Mouse (Mus musculus) monocyte, adult 5-6 weeks (primary cell): ENCODE measurements around the gene Lcorl. TPM values are rescaled to one million over a fixed set of nuclear protein-coding genes. Genes with fewer than 3 reads are reported as not detected.

Experiments
- ATAC-seq: fragments of 153-309, 156-312 bp; replicated peaks from 2 replicates; pipeline ENCODE4 v1.8.0; 2017; ENCODE audit warnings: mild to moderate bottlenecking; ENCODE audit not compliant: low TSS enrichment, insufficient number of reproducible peaks, severe bottlenecking, poor library complexity, low FRiP score
- total RNA-seq: library from RNA; stranded (forward); fragments of 200-1000, 200-491, 200-594 nt; gene quantifications from 3 replicates; pipeline ENCODE4 v1.2.3, GENCODE M21; 2017

Gene Lcorl
- total RNA-seq = 31.8 to 36.6 TPM (median 35.7 TPM) in 3 replicates

DNA sequence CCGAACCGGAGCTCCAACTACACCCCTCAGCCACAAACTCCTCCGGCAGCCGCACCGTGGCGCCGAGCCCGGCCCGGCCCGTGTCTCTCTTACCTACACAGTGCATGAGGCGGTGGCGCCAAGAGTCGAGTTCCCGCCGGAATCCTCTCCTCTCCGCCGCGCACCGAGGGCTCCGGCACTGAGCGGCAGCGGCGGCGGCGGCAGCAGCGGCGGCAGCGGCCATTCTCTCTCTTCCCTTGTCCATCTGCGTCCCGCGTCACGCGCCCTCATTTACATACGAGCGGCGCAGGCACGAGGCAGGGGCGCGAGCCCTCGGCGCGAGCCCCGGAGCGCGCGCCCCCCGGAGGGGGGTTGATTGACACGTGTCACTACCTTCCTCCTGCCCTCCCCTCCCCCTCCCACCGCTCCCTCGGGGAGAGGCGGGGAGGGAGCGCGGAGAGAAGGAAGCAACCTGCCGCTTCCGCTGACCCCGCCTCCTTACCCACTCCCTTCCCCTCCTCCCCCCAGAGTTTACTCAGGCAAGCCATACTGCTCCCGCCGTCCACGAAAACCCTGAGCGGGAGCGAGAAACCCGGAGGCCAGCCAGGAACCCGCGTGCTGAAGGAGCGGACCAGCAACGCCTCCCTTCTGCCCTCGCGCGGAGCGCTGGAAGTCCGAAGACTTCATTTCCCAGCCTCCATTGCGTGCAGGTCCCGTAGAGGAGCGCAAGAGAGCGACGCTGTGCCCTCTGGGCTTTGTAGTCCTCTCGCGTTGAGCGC, at the start of gene Lcorl:
Lcorl (minus strand) TSS at position 362 of the 758 bp plus-strand sequence.
- peak; percentile 96 for ATAC-seq

GRCm38 (mm10) chr5:45904683-45905082, 47.3 kb upstream of the Lcorl start:
- no peak for ATAC-seq

DNA sequence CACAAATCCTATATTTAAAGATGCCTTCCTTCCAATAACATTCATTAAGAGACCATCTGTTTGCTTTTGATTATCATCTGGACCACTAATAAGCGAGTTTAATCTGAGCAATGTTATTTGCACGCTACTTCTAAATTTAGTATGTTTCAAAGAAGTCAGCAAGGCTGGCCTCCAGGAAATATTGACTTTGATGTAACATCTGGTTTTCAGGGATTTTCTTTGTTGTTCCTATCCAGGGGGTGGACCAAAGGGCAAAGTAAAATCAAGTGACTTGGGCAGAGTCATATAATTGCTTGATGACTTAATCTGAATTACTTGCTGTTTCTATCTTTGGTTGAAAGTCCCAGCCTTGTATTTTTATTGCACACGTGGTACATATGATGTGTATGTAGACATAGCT, 45.8 kb upstream of the Lcorl start:
- no peak for ATAC-seq

DNA sequence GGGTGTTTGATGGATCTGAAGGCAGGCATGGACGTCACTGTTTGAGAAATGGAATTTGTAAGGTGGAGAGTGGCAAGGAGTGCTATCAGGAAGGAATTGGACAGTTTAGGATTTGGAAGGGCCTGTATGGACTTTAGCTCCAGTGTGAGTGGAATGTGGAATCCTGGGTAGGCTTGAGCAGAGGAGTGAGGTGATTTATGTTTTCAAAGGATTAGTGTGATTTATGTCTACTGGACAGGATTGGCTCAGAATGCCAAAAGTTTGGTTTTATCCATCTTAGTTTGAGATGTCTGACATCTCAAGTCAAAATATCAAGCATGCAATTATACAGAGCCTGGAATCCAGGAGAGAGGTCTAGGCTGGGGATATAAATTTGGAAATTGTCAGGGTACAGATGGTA, 37.9 kb upstream of the Lcorl start:
- no peak for ATAC-seq

GRCm38 (mm10) chr5:45893696-45894095, 36.3 kb upstream of the Lcorl start:
- ATAC-seq = no peak

DNA sequence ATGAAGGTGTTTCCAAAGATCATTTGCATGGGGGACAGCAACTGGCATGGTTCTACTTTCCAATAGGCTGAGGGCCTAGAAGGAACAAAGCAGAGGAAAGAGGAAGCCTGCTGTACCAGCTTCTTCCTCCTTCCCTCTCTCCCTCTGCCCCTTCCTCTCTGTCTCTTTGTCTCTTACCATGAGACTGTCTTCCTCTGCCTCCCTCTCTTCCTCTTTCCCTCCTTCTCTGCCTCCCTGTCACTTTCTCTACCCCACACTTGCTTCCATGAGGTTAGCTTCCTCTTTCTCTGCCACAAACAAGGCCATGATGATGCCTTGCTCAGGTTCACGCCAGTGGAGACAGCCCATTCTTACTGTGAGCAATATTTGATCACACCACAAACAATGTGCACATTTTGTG, 18.9 kb upstream of the Lcorl start:
- ATAC-seq = 0 out of 2 replicates have a peak, but pooled peaks have one; percentile 27

DNA sequence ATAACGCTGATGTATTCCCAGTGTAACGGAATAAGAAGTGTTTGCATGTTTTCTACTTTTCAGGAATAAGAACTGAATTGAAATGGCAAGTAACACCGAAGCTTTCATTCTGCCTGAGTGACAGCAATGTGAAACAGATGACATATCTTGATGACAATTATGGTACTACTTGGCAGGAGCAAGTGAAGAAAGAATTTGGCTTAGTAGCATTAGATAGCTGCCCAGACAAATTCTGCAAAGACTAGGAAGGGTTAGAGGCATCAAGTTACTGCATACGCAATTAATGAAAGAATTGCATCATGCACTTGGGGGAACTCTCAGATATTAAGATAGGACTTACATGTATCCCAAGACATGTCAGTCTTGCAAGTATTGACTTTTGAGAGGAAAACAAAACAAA, 18.1 kb upstream of the Lcorl start:
- no peak for ATAC-seq

DNA sequence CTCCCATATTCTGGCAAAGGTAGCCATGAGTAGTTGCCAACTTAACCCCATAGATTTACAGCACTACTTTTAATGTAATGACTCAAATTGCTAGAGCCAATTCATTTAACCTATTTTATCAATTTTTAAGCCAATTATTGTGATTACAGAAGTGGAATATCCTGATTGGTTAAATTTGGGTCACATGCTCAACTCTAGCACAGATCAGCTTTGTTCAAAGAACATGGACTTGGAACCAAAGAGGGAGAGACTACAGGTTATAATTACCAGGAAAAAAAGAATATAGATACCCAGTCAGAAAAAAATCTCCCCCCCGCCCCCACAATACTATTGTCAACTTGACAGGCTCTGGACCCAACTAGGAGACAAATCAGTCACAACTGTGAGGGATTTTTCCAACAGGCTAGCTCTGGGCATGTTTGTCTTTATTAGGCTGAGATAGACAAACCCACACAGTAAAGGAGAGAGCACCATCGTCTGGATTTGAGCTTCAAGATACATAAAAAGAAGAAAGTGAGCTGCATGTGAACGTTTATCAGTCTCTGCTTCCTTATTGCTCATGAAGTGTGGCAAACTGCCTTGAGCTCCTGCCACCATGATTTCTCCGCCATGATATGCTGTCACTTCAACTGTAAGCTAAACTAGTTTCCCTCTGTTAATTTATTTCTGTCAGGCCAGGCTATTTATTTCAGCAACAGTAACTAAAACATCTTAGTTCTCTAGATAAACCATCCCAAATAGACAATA, 17.0 kb upstream of the Lcorl start:
- no peak for ATAC-seq

DNA sequence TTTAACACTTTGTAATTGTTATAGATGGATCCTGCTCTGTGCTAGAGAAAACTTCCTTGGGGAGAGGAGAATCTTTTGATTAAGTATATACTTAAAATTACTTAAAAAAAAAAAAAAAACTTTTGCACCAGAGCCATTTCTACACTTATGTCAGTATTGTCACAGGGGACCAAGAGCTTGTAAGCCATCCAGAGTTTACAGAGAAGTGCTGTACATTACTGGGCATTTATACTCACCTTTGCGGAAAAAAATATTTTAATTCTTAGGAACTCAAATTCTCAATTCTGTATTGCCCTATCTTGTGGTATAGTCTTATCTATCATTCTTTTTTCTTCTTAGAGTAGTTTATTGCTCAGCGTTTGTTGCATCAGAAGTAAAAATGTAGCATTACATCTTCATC, 953 bp upstream of the Lcorl start:
- no peak for ATAC-seq

DNA sequence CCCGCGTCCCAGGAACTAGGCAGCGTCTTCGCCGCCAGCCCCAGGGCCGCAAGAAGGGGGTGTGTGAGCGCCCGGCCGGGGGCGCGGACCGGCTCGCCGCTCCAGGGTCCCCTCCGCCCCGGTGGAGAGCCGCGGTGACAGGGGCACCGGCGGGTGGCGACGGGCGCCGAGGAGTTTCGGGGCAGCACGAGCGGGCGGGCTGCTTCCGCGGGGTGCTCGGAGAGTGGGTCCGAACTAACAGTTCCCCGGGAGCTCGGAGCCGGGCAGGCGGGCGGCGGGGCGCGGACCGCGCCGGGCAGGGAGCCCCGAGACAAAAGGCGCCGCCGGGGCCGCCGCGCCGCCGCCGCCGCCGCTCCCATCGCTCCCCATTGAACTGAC, 550 bp downstream of the Lcorl start:
- ATAC-seq = no peak

DNA sequence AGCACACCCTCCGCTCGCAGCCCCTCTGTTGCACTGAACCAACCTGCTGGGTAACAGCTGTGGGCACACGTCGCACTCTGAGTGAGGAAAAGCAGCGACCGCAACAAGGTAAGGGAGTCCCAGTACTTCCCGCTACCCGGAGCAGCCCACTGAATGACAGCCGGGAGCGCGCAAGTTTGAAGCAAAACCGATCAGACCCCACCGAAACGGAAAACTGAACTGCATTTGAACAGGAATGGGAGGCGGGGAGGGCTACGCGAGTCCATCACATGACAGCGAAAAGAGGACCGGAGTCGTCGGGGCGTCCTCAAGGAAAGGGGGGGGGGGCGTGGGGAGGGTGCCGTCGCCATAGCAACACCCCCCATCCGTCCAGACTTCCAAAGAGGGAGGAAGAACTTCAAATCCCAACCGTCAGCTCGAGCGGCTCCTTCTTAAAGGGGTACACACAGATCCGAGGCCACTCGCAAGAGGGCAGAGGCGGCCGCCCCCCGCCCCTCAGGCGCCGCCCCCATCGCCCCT, 1.1 kb downstream of the Lcorl start:
- peak; percentile 13 for ATAC-seq

DNA sequence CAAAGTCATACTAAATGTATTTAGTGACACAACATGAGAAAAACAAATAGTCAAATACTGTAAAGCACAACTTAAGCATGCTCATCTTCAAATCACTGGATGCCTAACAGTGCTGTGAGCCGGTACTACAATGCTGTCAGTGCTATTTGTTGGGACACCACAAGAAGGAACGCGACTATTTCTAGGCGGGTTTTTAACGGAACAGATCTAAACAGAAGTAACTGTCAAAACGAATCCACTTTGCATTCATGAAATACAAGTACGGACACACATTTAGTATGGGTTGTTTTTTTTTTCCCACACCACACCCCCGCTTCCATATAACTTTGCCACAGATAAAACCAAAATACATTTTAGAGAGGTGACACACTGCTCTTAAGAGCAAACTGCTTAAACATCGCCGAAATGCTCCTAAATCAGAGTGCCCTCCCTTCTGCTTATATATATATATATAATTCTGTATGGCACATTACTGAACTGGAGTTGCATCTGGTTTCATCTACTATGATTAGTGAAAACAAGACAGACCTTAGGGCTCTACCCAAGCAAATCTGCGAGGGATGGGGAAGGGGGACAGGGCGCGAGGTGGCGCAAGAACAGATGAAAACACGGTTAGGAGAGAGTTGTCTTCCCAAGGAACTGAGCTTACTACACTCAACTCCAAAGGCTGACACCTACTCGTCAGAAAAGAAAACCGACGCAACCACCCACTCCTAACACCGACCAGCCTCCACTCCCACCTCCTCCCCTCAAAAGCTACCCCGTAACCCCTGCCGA, 1.7 kb downstream of the Lcorl start:
- no peak for ATAC-seq

DNA sequence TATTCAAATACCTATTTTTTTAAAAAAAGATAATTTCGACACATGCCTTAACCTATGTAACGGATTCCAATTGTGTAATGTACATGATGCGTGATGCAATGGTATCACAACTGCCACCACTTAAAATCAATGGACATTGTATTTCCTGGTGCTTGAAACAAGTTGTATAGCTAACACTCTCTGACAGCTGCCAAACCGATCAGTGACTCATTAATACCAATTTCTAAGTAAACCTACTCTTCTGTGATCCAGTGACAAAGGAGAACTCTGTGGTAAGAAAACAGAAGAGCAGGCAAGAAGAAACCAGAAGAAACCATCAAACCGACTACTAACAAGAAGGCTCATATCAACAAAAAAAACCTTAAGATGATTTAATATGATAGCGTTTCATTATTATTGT, 12.7 kb downstream of the Lcorl start:
- no peak for ATAC-seq

GRCm38 (mm10) chr5:45835131-45835530, 22.3 kb downstream of the Lcorl start:
- no peak for ATAC-seq

GRCm38 (mm10) chr5:45811527-45811926, 45.9 kb downstream of the Lcorl start:
- no peak for ATAC-seq

DNA sequence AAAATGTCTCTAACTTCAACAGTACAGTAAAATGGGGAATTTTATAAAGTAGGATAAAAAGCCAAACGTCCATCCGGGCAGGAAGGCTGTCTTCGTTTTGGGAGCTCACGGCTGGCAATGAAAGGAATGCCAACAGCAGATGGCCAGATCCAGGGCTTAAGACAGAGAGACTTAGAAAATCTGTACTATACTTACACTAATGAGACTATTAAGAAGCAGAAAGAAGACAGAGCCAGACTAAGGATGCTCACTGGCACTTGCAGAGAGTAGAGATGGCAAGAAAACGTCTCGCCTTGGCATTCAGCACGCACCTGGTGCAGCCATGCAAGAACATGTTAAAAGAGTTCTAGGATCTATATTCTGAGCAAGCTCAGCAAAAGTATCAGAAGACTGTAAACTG, 65.6 kb downstream of the Lcorl start:
- no peak for ATAC-seq

DNA sequence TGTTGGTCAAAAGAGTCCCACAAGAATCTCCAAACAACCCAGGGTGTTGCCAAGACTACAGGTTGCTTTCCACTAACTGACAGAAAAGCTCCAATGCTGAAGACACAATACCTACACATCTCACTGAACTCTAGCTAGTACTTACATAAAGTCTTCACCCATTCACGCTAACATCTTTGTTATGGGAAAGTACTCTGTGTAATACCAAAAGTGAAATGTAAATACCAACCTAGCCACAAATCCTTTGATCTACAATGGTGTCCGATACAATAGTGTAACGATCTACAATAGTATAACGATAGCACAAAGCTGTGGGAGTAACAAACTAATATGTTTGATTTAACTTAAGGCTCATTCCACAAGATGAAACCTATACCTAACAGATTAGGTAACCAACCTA, 67.2 kb downstream of the Lcorl start:
- ATAC-seq = no peak

- no peak for ATAC-seq
These were observed 99.8 kb downstream of the Lcorl start for GRCm38 (mm10) chr5:45757502-45758121.

GRCm38 (mm10) chr5:45737911-45738310, 119.5 kb downstream of the Lcorl start:
- ATAC-seq = no peak
